Mouse (Mus musculus) G1E-ER4 (cell line): ENCODE data around the gene Sap30l. TPM values are rescaled to one million over a fixed set of nuclear protein-coding genes. Genes with fewer than 3 reads are reported as not detected.
A peak's percentile ranks its signal among the peaks of the same experiment; 100 is the strongest.

Source experiments
- GATA1 ChIP-seq: IDR thresholded peaks from one replicate; pipeline ENCODE4 v1.8.0; 2012; ENCODE audit warnings: low read length, inconsistent platforms
- polyA plus RNA-seq: library from polyadenylated mRNA; stranded (reverse); fragments of >175 nt; gene quantifications from 2 replicates; pipeline ENCODE4 v1.2.3, GENCODE M21; 2012

The Sap30l gene
- 85.0 and 100 TPM in 2 replicates for polyA plus RNA-seq

DNA sequence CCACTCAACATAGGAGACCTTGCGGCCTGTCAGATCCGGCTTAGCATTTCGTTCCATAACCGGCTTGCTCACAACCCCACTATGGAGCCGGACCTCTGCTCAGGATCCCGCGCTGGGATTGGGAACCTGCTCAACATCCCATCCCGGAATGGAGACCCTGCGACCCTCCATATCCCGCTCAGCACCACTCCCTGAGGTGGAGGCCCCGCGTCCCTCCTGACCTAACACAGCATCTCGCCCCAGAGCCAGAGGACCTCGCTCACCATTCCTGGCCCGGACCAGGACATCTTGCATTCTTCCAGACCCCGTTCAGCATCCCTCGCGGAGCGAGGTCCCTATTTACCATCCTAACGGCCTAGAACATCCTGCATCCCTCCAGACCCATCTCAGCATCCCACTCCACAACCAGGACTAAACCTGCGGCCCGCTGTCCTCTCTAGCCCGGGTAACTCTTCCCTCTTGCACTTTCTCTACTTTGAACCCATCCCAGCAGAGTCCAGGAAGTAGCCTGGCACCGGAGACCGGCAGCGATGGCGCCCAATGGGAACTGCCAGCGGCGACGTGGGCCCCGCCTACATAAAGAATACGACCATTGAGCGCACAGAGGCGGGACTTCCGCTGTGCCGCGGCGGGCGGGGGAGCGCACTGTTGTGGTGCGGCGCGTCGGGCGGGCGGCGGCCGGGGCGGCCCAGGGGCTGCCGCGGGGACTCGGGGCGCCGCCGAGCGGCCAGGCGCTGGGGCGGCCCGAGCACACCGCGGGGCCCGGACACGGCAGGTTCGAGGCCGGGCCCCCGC, at the start of gene Sap30l:
Sap30l (plus strand) TSS at position 667 of the 795 bp plus-strand sequence.
- no peak for TF ChIP-seq GATA1

DNA sequence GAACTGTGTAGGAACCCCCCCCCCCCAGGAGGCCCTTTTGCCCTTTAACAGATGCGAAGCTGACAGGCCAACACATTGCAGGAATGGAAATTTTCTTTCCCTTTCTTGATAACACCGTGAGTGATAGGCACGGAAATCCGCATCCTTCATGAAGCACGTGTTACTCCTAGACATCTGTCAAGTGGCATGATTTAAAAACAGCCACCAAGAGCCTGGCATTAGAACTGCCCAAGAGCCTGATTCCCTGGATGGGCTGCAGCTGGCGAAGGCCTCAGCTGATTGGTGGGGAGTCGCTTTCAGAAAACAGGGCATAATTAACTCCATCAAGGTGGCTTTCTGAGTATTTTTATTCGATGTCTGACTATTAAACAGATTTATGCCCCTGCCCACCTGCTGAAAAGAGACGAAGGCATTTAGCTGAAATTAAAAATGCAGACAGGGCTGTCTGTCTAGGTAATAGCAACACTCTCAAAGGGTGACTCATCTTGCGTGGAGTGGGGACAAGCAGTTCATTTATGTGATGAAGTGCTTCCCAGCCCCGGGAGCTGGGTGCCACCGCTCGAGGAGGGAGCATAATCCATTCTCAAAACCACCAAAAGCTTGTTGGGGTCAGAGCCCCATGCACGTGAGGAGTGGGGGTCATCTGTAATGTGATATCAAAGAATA, 47.8 kb upstream of the Sap30l start:
- no peak for TF ChIP-seq GATA1

DNA sequence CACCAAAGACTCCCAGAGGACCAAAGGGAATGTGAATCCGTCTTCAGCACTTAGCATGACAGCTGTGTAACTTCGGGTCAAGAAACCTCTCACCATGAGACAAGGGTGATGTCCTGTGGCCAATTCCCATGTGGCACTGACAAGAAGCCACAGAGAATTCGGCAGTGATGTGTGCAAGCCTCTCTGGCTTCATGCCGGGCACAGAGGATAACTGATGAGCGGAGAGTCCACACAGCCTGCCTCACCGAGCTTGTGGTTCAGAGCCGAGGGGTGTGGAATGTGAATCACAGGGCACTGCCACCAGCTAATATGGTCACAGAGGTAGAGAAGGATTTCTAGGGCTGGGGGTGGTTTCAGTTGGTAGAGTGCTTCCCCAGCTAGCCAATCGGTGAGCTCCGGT, 42.8 kb upstream of the Sap30l start:
- TF ChIP-seq GATA1, result no peak

DNA sequence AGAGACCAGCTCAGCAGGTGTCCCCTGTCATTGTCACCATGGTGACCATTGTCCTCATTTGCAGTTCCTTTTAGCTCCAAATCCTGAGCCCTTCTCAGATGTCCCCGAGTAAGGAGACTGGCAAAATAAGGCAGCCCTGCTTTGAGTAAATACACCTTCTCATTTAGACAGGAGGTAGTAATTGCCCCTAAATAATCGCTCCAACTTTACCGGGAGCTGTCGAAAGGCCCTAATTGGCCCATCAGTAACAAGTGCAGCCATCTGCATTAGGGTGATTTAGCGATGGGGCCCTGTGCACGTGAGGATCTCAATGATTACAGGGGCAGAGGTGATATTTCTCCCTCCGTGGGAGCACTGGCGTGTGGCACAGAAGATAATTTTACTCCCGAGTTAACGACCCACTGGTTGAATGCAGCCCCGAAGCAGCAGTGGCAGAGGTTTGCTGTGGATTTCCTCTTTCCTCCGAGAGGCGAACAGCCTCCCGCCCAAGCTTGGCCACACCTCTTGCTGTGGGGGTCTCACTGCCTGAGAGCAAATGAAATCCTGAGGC, 40.9 kb upstream of the Sap30l start:
- peak; percentile 12 for TF ChIP-seq GATA1

DNA sequence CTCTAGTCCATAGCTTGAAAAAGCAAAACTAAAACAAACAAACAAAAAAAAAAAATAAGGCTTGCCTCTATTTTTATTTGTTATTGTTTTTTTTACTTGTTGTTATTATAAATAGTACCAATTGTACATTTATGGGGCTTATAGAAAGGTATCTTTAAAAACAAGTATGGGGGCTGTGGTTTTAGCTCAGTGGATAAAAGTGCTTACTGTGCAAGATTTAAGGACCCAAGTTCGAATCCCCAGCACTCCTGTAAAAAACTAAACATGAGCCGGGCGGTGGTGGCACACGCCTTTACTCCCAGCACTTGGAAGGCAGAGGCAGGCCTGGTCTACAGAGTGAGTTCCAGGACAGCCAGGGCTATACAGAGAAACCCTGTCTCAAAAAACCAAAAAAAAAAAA, 40.1 kb upstream of the Sap30l start:
- TF ChIP-seq GATA1, result no peak

DNA sequence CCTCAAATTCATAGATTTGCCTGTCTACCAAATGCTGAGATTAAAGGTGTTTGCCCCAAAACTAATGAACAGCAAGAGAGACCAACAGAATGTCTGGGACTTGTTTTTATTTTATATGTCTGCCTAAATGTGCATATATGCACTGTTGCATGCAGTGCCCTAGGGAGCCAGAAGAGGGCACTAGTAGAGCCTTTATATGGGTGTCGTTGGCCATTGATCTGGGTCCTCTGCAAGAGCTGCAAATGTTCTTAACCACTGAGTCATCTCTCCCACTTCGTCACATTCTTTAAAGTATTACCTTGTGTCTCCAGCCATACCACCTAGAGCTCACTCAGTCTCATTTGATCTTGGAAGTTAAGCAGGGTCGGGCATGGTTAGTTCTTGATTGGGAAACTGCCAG, 37.3 kb upstream of the Sap30l start:
- no peak for TF ChIP-seq GATA1

DNA sequence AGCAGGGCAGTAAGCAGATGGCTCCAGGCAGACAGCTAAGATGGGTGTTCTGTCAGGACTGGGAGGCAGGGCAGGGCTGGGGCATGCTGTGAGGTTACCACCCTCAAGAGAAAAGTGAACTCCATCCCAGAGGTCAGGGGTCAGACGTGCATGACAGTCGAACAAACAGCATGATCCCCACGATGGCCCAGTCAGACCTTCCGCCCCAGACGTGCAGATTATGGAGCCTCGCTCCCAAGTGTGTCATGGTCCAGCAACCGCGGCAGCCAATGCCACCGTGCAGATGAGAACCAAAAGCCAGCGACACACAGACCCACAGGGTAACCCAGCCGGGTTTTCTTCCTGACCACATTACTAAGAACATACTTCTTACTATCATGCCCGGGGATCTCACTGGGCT, 34.8 kb upstream of the Sap30l start:
- no peak for TF ChIP-seq GATA1

DNA sequence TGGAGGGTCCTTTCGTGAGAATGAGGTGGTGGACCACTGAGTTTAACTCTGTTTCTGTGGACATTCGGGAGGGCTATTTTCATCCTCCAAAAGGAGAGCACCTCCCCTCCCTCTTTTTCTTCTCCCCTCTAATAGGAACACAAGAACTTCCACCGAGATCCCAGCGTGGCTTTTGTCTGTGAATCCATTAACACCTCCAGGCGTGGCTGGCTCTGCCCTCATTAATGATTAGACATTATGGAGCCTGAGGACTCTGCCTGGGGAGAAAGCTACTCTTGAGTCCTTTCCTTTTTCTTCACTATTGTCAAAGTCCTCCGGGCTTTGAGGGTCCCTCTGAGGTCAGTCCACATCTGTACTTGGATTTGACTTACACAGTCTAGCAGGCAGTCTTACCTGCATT, 34.3 kb upstream of the Sap30l start:
- no peak for TF ChIP-seq GATA1

DNA sequence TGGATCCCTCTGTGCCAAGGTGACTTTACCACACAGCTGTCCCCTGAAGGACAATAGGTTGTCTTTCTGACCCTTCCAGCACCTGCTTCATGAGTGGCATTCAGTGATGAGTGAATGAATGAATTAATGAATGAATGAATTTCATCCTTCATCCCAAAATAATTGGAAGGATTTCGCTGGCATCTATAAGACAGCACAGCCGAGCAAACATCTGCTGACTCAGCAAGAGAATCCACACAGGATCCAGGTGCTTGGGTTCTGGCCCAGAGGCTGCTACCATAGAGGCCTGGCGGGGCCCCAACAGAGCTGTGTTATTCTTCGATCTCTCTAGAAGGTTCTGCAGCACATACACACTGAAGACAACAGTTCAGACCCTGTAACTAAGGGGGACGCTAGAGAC, 30.7 kb upstream of the Sap30l start:
- TF ChIP-seq GATA1, result no peak

DNA sequence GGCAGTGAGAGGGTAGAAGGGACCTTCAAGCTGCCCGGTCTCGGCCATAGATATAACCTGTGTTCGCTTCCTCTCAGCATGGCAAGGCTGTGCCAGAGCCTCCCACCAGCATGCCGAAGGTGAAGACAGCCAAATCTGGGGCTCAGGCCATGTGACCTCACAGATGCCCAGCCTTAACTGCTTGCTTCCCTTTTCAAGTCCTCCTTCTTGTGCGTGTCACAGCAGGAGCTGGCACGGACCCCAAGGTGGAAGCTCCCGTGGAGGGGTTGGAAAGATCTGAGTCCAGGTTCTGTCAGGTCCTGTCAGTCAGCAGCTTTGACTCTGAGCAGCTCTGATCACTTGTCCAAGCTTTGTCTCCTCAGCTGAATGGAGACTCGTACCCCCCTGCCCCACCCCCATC, 29.8 kb upstream of the Sap30l start:
- TF ChIP-seq GATA1, result no peak

DNA sequence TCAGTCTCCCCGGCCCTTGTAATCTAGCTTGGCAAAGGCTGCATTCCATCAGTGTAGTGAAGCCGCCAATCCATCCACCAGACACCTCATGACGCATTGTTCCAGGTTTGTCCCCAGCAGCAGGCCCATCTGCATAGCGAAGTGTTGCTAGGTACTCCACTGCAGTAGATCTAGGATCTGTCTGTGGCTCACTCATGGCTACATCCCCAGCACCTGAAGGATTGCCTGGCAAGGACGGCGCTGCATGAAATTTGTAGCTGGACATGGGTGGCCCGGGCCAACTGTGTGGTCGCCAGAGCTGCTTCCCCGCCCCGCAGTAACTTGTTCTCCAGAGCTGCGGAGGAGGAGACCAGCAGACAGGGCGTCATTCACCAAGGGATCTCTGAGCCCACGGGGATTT, 28.0 kb upstream of the Sap30l start:
- no peak for TF ChIP-seq GATA1

DNA sequence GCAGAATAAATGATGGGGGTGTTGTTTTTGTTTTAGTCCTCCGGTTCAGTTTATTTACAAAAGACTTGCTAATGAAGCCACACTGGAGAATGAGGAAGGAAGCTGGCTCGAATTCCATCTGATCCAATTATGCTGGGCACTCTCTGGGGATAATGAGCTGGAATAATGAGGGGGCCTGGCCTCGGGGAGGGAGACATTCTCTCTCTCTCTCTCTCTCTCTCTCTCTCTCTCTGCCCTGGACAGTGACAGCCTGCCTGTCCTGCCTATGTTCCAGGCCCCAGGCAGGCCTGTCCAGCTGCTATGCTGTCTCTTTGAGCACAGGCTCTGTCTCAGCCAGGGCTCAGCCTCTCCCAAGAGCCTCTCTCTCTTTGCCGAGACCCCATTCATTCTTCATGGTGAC, 27.5 kb upstream of the Sap30l start:
- TF ChIP-seq GATA1, result no peak

DNA sequence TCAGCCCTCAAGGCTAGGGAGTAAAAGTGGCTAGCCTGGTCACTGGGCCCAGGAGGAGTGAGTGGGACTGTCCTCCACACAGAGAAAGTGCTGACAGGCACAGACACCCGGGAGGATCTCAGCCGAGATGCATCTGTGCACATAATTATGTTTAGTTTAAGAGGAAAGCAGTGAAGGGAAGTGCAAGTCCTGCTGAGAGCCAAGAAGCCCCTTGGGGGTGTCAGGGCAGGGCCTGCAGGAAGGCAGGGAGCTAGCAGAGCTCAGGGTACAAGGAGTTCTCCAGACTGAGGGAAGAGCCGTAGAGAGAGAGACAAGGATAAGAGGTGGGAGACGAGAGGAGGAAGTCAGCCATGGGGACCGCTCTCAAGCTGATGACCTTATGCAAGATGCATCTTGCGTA, 25.6 kb upstream of the Sap30l start:
- no peak for TF ChIP-seq GATA1

DNA sequence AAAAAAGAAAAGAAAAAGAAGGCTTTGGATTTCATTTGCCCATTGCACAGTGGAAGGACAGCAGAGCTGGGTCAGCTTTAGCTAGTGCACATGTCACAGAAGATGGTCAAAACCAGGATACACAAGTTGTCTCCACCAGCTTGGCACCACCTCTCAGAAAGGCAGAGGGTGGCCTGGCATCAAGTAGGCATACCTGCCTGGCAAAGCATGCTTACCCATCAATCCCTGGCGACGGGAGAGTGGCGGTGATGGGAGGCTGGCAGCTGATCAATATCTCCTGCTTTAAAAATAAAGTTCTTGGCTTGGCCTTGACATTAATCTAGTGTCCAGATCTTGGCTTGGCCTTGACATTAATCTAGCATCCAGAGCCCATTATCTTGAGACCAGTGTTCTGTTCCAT, 24.9 kb upstream of the Sap30l start:
- TF ChIP-seq GATA1, result no peak

DNA sequence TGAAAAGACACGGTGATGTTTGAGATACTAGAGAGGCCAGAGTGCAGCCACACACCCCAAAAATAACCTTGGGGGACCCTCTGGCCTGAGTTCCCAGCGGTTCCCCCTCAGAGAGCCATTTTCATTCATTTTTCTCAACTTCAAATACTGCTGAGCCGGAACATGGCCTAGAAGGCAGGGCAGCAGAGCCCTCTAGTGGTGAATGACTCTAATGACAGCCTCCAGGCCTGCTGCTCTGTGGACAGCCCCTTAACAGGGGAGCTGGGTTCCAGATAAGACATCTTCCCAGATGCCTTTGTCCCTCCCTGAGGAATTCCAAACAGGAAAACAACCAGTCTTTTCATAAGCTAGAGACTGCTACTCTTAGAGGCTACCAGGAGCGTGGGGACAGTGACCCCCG, 23.1 kb upstream of the Sap30l start:
- no peak for TF ChIP-seq GATA1

DNA sequence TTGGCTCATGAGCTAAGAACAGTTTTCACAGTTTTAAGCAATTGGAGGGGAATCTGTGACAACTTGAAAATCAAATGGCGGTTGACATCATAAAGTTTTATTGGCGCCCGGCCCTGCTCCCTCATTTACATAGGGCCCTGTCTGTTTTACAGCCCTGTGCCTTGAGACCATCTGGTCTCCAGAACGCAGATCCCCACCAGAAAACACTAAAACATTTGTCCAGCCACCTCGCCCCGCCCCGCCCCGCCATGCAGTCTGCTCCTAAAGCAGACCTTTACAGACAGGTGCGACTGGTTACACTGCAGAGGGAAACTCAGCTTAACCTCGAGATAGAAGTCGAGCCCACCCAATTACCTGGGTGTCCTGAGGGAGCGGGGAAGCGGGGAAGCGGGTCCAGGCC, 21.6 kb upstream of the Sap30l start:
- TF ChIP-seq GATA1, result no peak
